Mouse (Mus musculus) G1E (cell line): ENCODE results near the gene Cnot10. TPM values are rescaled to one million over a fixed set of nuclear protein-coding genes. Genes with fewer than 3 reads are reported as not detected.

Experiments used
- ATAC-seq: 2 replicates; pipeline ENCODE4 v1.8.0; 2016; ENCODE audit warnings: mild to moderate bottlenecking; ENCODE audit not compliant: insufficient number of reproducible peaks, poor library complexity, low FRiP score, severe bottlenecking; ENCODE audit errors: extremely low read depth
- DNase-seq: peaks from one replicate; pipeline ENCODE4 v3.0.0; 2012; ENCODE audit warnings: low spot score
- H3K27me3 ChIP-seq: 2 replicates; pipeline ENCODE4 v1.6.1; 2012; ENCODE audit warnings: mild to moderate bottlenecking, low read length, inconsistent platforms; ENCODE audit not compliant: insufficient read depth
- H3K36me3 ChIP-seq: replicated peaks from 2 replicates; pipeline ENCODE3; 2012; ENCODE audit warnings: mild to moderate bottlenecking, inconsistent platforms
- H3K4me1 ChIP-seq: 2 replicates; pipeline ENCODE4 v1.6.1; 2012; ENCODE audit warnings: low read depth, low read length, inconsistent platforms, mixed read lengths; ENCODE audit not compliant: insufficient read depth
- H3K4me3 ChIP-seq: 2 replicates; pipeline ENCODE4 v1.5.1; 2012; ENCODE audit warnings: low read depth, mild to moderate bottlenecking, inconsistent platforms, low read length, moderate library complexity, mixed read lengths
- H3K9me3 ChIP-seq: replicated peaks from 2 replicates; pipeline ENCODE4 v1.6.1; 2012; ENCODE audit warnings: inconsistent platforms
- CTCF ChIP-seq: IDR thresholded peaks from 2 replicates; pipeline ENCODE4 v1.5.1; 2012; ENCODE audit warnings: low read depth, low read length, inconsistent platforms, mixed read lengths
- GATA1 ChIP-seq: IDR thresholded peaks from 2 replicates; pipeline ENCODE4 v1.6.1; 2012; ENCODE audit warnings: borderline replicate concordance, low read length, inconsistent platforms, mixed read lengths
- GATA2 ChIP-seq: IDR thresholded peaks from 2 replicates; pipeline ENCODE4 v1.6.1; 2012; ENCODE audit warnings: low read depth, low read length, inconsistent platforms, borderline replicate concordance
- POLR2AphosphoS5 ChIP-seq: IDR thresholded peaks from 2 replicates; pipeline ENCODE4 v1.6.1; 2012; ENCODE audit warnings: low read depth, low read length, inconsistent platforms; ENCODE audit not compliant: insufficient replicate concordance
- TAL1 ChIP-seq: conservative IDR thresholded peaks from 2 replicates; pipeline ENCODE4 v1.6.1; 2012; ENCODE audit warnings: low read depth, low read length, inconsistent platforms, mixed read lengths
- polyA plus RNA-seq: library from polyadenylated mRNA; stranded (reverse); fragments of >175 nt; gene quantifications from 2 replicates; pipeline ENCODE4 v1.2.3, GENCODE M21; 2012
- total RNA-seq, 2 experiments: library from RNA; stranded (forward) in 1 of 2; stranded (reverse) in 1 of 2; fragments of 200-1000 nt in 1 of 2; fragments of >200 nt in 1 of 2; fragmentation: Nextera tagmentation in 1 of 2; gene quantifications; 2 replicates each; pipeline ENCODE4 v1.2.3; 2014 to 2017

The Cnot10 gene
- total and polyA plus RNA-seq, 3 experiments, result 21.2 to 45.0 (median 40.4) TPM

DNA sequence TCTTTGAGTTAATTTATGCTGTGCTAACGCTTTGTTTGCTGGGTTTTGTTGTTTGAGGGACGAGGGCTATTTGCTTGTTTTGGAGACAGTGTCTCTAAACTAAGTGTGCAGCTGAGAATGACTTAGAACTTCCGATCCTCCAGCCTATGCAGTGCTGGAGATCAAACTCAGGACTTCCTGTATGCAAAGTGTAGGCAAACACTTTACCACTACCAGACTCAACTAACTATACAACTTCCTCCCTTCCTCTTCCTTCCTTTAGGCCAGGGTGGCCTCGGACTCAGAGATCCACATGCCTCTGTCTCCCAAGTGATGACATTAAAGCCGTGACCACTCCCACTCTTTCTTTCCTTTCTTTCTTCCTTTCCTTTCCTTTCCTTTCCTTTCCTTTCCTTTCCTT, 66.5 kb downstream of the Cnot10 start:
- H3K4me1 ChIP-seq, result peaks cover 3% of the 10 kb centered on the region; the same call in 1 of the 2 replicates
- ATAC-seq (no peak), DNase-seq (no peak)
- no peaks in the 10 kb centered on the region for H3K9me3 ChIP-seq
- H3K27me3 ChIP-seq, result no peaks in the 10 kb centered on the region
- H3K36me3 ChIP-seq, result no peaks in the 10 kb centered on the region
- TF ChIP-seq GATA2 (no peak), GATA1 (no peak), TAL1 (no peak), CTCF (no peak), POLR2AphosphoS5 (no peak)
- no peak overlapping the region for H3K4me3 ChIP-seq

DNA sequence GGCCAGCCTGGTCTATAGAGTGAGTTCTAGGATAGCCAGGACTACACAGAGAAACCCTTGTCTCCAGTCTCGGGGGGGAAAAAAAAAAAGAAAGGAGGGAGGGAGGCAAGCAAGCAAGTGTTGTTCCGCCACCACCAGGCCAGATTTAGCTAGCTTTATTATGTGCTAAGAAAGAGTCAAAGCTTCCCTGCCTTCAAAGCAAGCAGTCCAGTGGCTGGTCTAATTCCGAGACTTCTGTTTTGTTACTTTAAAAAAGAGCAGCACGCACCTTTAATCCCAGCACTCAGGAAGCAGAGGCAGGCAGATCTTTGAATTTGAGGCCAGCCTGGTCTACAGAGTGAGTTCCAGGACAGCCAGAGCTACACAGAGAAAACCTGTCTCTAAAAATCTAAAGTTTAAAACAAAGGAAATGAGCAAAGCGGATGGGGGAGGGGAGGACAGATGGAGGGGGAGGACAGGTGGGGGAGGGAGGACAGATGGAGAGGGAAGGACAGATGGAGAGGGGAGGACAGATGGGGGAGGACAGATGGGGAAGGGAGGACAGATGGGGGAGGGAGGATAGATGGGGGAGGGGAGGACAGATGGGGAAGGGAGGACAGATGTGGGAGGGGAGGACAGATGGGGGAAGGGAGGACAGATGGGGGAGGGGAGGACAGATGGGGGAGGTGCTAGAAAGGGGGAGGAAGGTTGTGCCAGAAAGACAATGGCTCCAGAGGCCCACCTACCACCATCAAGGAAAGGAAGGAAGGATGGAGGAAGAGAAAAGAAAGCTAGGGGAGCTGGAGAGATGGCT, 71.1 kb downstream of the Cnot10 start:
- ATAC-seq (no peak), DNase-seq (no peak)
- no peaks in the 10 kb centered on the region for H3K36me3 ChIP-seq
- H3K4me1 ChIP-seq, result no peaks in the 10 kb centered on the region
- H3K9me3 ChIP-seq, result peaks cover 8% of the 10 kb centered on the region
- no peak overlapping the region for H3K4me3 ChIP-seq
- TF ChIP-seq TAL1, result no peak
- TF ChIP-seq POLR2AphosphoS5, result no peak
- no peak for TF ChIP-seq CTCF
- no peak for TF ChIP-seq GATA1
- no peak for TF ChIP-seq GATA2
- no peaks in the 10 kb centered on the region for H3K27me3 ChIP-seq

- Histone ChIP-seq H3K36me3 (no peaks in the 10 kb centered on the region), H3K4me1 (no peaks in the 10 kb centered on the region), H3K4me3 (no peak overlapping the region), H3K9me3 (peaks cover 35% of the 10 kb centered on the region), H3K27me3 (peaks cover 3% of the 10 kb centered on the region; the same call in 1 of the 2 replicates)
- DNase-seq, result no peak
- no peak for TF ChIP-seq POLR2AphosphoS5
- no peak for ATAC-seq
These were observed 75.3 kb downstream of the Cnot10 start for GRCm38 (mm10) chr9:114564667-114565066.

DNA sequence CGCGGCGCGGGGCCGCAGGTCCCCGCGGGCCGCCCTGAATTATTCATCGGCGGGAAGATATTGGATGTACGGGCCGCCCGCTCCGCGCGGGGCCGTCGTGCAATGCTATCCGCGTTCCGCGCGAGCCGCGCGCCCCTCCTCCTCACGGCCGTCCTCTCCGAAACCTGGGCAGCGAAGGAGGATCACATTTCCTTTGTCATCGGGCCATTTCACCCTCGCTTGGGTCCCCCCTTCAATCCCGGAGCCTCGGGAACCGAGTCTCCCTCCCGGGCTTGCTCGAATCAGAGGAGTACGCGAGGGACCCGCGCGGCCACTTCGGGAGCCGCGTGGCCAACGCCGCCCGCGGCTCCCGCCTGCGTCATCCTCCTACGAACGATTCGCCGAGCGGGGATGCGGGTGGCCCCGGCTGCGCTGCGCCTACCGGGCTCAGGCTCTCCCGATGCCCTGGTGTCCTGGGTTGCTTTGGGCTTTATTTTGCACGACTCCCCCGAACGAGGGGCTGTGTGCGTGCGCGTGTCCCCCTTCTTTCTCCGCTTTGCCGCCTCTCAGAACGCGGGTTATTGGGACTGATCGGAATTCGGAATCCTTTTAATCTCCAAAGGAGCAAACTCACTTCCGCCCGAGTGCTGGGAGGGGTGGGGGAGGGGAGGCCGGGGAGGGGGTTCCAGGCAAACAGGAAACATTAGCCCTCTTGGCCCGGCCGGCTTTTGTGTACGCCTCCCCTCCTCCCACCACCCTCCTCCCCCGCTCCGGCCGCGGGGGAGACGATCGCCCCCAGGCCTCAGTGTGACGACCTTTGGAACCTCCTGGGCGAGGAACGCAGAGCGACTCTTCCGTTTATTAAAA, 76.0 kb downstream of the Cnot10 start, which contains the start of gene Trim71:
Trim71 (minus strand) TSS at position 609 of the 846 bp plus-strand sequence.
- Histone ChIP-seq H3K4me3 (no peak within 1 kb of the TSS; the same call in 1 of the 2 replicates), H3K9me3 (peaks cover 35% of the 10 kb centered on the region), H3K36me3 (no peaks in the 10 kb centered on the region), H3K27me3 (peaks cover 3% of the 10 kb centered on the region; the same call in 1 of the 2 replicates), H3K4me1 (no peaks in the 10 kb centered on the region)
- DNase-seq, result no peak
- no peak for TF ChIP-seq GATA2
- TF ChIP-seq POLR2AphosphoS5, result no peak
- no peak for TF ChIP-seq CTCF
- no peak for TF ChIP-seq TAL1
- no peak for TF ChIP-seq GATA1
- ATAC-seq, result no peak

DNA sequence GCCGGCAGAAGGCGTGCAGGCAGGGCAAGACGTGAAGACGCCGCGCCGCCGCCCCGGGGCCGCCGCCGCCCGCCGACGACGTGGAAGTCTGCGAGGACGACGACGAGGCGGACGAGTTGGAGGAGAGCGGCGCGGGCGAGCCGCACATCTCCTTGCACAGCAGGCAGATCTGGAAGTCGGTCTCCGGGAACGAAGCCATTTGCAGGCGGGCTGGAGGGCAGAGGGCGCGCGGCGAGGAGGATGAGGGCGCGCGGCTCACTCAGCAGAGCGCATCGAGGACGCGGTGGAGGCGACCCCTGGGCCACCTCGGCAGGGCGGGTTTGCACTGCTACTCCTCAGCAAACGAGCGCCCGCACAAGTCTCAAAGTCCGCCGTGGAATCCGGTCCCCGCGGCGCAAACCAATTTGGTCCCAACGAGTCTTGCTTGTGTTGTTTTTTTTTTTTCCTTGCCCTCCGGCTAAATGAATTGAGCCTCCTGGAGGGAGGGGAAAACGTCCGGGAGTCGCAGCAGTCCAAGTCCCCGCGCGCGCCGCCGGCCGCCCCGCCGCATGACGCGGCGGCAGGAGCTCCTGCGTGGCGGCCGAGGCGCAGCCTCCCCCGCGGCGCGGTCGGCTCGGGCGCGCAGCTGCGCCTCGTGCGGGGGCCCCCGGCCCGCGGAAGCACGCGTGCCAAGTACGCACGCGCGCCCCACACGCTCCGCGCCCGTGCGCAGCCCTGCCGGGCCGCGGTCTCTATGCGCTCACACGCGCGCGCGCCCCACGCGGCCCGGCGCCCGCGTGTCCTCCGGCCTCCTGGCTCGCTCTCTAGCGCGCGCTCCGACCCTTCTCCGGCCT, 76.8 kb downstream of the Cnot10 start:
- TF ChIP-seq GATA2 (no peak), POLR2AphosphoS5 (no peak), GATA1 (no peak), TAL1 (no peak), CTCF (no peak)
- H3K27me3 ChIP-seq, result peaks cover 3% of the 10 kb centered on the region; the same call in 1 of the 2 replicates
- H3K9me3 ChIP-seq, result peaks cover 35% of the 10 kb centered on the region
- DNase-seq, result no peak
- H3K4me1 ChIP-seq, result no peaks in the 10 kb centered on the region
- ATAC-seq, result no peak
- H3K36me3 ChIP-seq, result no peaks in the 10 kb centered on the region
- H3K4me3 ChIP-seq, result no peak overlapping the region; the same call in 1 of the 2 replicates
